Mouse (Mus musculus): Measurements from ENCODE around the gene Sphkap. TPM values are rescaled to one million over a fixed set of nuclear protein-coding genes. Genes with fewer than 3 reads are reported as not detected.

Sphkap gene
- total RNA-seq, 1 experiment, result 0.04 TPM

- Histone ChIP-seq H3K27ac (ENCODE audit: insufficient read depth, low read depth, low read length, poor library complexity, severe bottlenecking) (no peak overlapping the region), H3K9me3 (ENCODE audit: control insufficient read depth, insufficient read depth, low read depth, low read length) (no peaks in the 10 kb centered on the region), H3K9ac (ENCODE audit: insufficient read depth, low read depth, low read length, poor library complexity, severe bottlenecking) (no peak overlapping the region), H3K4me3 (ENCODE audit: insufficient read depth in 1 of 2, low read depth in 1 of 2, low read length in 2 of 2, poor library complexity in 1 of 2, severe bottlenecking in 1 of 2) (no peak overlapping the region), H3K36me3 (ENCODE audit: control insufficient read depth, insufficient read depth, low read length, poor library complexity, severe bottlenecking) (no peaks in the 10 kb centered on the region), H3K4me1 (ENCODE audit: control insufficient read depth in 2 of 2, insufficient read depth in 2 of 2, low read length in 2 of 2, poor library complexity in 1 of 2) (no peaks in the 10 kb centered on the region)
- TF ChIP-seq MAFK (IDR thresholded peaks at IDR 0.05; ENCODE audit: insufficient read depth, low read depth, low read length), result no peak
- no peak for TF ChIP-seq CHD2 (IDR thresholded peaks at IDR 0.05; ENCODE audit: low read depth, low read length)
- no peak for TF ChIP-seq ZNF384 (IDR thresholded peaks at IDR 0.05; ENCODE audit: low read depth, low read length)
- TF ChIP-seq ZC3H11A (IDR thresholded peaks at IDR 0.05; ENCODE audit: borderline replicate concordance, low read depth, low read length), result no peak
- TF ChIP-seq HCFC1 (IDR thresholded peaks at IDR 0.05; ENCODE audit: borderline replicate concordance, insufficient read depth, low read length), result no peak
- DNase-seq (ENCODE audit: low read depth, low spot score), result no peak
- in situ Hi-C loops (cut with MboI; ENCODE audit: low sequenced_read_pairs in 2 of 2, unreplicated experiment in 2 of 2), result no loop called here
Measured at GRCm38 (mm10) chr1:83346453-83346852, 61.5 kb downstream of the Sphkap start.

DNA sequence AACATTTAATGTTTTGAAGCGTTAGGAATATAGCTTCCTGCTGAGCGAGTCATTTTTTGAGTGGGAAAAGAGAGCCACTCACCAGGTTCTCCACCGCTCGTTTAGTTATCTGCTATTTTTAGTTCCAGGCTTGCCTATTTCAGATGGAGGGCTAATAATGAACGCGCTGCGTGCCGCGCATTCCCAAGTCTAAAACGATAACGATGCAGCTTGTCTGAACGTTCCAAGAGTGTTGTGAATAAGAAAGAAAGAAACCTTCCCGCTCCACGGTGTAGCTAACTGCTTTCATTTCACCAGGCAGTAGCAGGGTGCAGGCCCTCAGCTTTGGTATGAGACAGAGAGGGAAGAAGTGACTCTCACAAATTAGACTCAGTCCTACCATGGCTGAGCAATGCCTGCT is 62.4 kb downstream of the Sphkap start:
- Histone ChIP-seq H3K9me3 (ENCODE audit: control insufficient read depth, insufficient read depth, low read depth, low read length) (no peaks in the 10 kb centered on the region), H3K36me3 (ENCODE audit: control insufficient read depth, insufficient read depth, low read length, poor library complexity, severe bottlenecking) (no peaks in the 10 kb centered on the region), H3K27ac (ENCODE audit: insufficient read depth, low read depth, low read length, poor library complexity, severe bottlenecking) (no peak overlapping the region), H3K4me3 (ENCODE audit: insufficient read depth in 1 of 2, low read depth in 1 of 2, low read length in 2 of 2, poor library complexity in 1 of 2, severe bottlenecking in 1 of 2) (no peak overlapping the region), H3K9ac (ENCODE audit: insufficient read depth, low read depth, low read length, poor library complexity, severe bottlenecking) (no peak overlapping the region), H3K4me1 (ENCODE audit: control insufficient read depth in 2 of 2, insufficient read depth in 2 of 2, low read length in 2 of 2, poor library complexity in 1 of 2) (no peaks in the 10 kb centered on the region)
- in situ Hi-C loops (cut with MboI; ENCODE audit: low sequenced_read_pairs in 2 of 2, unreplicated experiment in 2 of 2), result no loop called here
- TF ChIP-seq HCFC1 (IDR thresholded peaks at IDR 0.05; ENCODE audit: borderline replicate concordance, insufficient read depth, low read length) (no peak), ZNF384 (IDR thresholded peaks at IDR 0.05; ENCODE audit: low read depth, low read length) (no peak), MAFK (IDR thresholded peaks at IDR 0.05; ENCODE audit: insufficient read depth, low read depth, low read length) (no peak), CHD2 (IDR thresholded peaks at IDR 0.05; ENCODE audit: low read depth, low read length) (no peak), ZC3H11A (IDR thresholded peaks at IDR 0.05; ENCODE audit: borderline replicate concordance, low read depth, low read length) (no peak)
- no peak for DNase-seq (ENCODE audit: low read depth, low spot score)

DNA sequence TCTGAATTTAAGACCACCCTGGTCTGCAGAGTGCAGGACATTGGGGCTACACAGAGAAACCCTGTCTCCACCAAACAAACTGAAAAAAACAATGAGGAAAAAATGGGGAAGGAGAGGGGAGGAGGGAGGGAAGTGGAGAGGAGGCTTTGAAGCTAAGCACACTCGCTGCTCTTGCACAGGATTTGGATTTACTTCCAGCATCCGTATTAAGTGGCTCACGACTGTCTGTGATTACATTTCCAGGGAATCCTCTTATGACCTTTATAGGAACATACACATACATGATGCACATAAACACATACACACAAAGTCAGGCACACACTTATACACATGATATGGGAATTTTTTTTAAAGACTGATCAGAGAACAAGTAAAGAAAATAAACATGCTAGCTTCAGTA is 62.9 kb downstream of the Sphkap start:
- H3K9me3 ChIP-seq (ENCODE audit: control insufficient read depth, insufficient read depth, low read depth, low read length), result no peaks in the 10 kb centered on the region

GRCm38 (mm10) chr1:83342726-83343250 is 65.2 kb downstream of the Sphkap start:
- DNase-seq (ENCODE audit: low read depth, low spot score), result no peak
- Histone ChIP-seq H3K4me1 (ENCODE audit: control insufficient read depth in 2 of 2, insufficient read depth in 2 of 2, low read length in 2 of 2, poor library complexity in 1 of 2) (no peaks in the 10 kb centered on the region), H3K27ac (ENCODE audit: insufficient read depth, low read depth, low read length, poor library complexity, severe bottlenecking) (no peak overlapping the region), H3K9me3 (ENCODE audit: control insufficient read depth, insufficient read depth, low read depth, low read length) (no peaks in the 10 kb centered on the region), H3K4me3 (ENCODE audit: insufficient read depth in 1 of 2, low read depth in 1 of 2, low read length in 2 of 2, poor library complexity in 1 of 2, severe bottlenecking in 1 of 2) (no peak overlapping the region), H3K9ac (ENCODE audit: insufficient read depth, low read depth, low read length, poor library complexity, severe bottlenecking) (no peak overlapping the region), H3K36me3 (ENCODE audit: control insufficient read depth, insufficient read depth, low read length, poor library complexity, severe bottlenecking) (no peaks in the 10 kb centered on the region)
- in situ Hi-C loops (cut with MboI; ENCODE audit: low sequenced_read_pairs in 2 of 2, unreplicated experiment in 2 of 2), result no loop called here
- TF ChIP-seq CHD2 (IDR thresholded peaks at IDR 0.05; ENCODE audit: low read depth, low read length) (no peak), ZNF384 (IDR thresholded peaks at IDR 0.05; ENCODE audit: low read depth, low read length) (no peak), MAFK (IDR thresholded peaks at IDR 0.05; ENCODE audit: insufficient read depth, low read depth, low read length) (no peak), HCFC1 (IDR thresholded peaks at IDR 0.05; ENCODE audit: borderline replicate concordance, insufficient read depth, low read length) (no peak), ZC3H11A (IDR thresholded peaks at IDR 0.05; ENCODE audit: borderline replicate concordance, low read depth, low read length) (no peak)

More for the DNA sequence above, 62.9 kb downstream of the Sphkap start:
- Histone ChIP-seq H3K36me3 (ENCODE audit: control insufficient read depth, insufficient read depth, low read length, poor library complexity, severe bottlenecking) (no peaks in the 10 kb centered on the region), H3K9ac (ENCODE audit: insufficient read depth, low read depth, low read length, poor library complexity, severe bottlenecking) (no peak overlapping the region), H3K27ac (ENCODE audit: insufficient read depth, low read depth, low read length, poor library complexity, severe bottlenecking) (no peak overlapping the region), H3K4me1 (ENCODE audit: control insufficient read depth in 2 of 2, insufficient read depth in 2 of 2, low read length in 2 of 2, poor library complexity in 1 of 2) (no peaks in the 10 kb centered on the region), H3K4me3 (ENCODE audit: insufficient read depth in 1 of 2, low read depth in 1 of 2, low read length in 2 of 2, poor library complexity in 1 of 2, severe bottlenecking in 1 of 2) (no peak overlapping the region)
- TF ChIP-seq ZNF384 (IDR thresholded peaks at IDR 0.05; ENCODE audit: low read depth, low read length) (no peak), HCFC1 (IDR thresholded peaks at IDR 0.05; ENCODE audit: borderline replicate concordance, insufficient read depth, low read length) (no peak), ZC3H11A (IDR thresholded peaks at IDR 0.05; ENCODE audit: borderline replicate concordance, low read depth, low read length) (no peak), MAFK (IDR thresholded peaks at IDR 0.05; ENCODE audit: insufficient read depth, low read depth, low read length) (no peak), CHD2 (IDR thresholded peaks at IDR 0.05; ENCODE audit: low read depth, low read length) (no peak)
- in situ Hi-C loops (cut with MboI; ENCODE audit: low sequenced_read_pairs in 2 of 2, unreplicated experiment in 2 of 2), result no loop called here
- no peak for DNase-seq (ENCODE audit: low read depth, low spot score)

- H3K4me3 ChIP-seq (ENCODE audit: insufficient read depth in 1 of 2, low read depth in 1 of 2, low read length in 2 of 2, poor library complexity in 1 of 2, severe bottlenecking in 1 of 2), result no peak overlapping the region
- no peak overlapping the region for H3K9ac ChIP-seq (ENCODE audit: insufficient read depth, low read depth, low read length, poor library complexity, severe bottlenecking)
- no peaks in the 10 kb centered on the region for H3K9me3 ChIP-seq (ENCODE audit: control insufficient read depth, insufficient read depth, low read depth, low read length)
- TF ChIP-seq HCFC1 (IDR thresholded peaks at IDR 0.05; ENCODE audit: borderline replicate concordance, insufficient read depth, low read length), result no peak
- TF ChIP-seq ZNF384 (IDR thresholded peaks at IDR 0.05; ENCODE audit: low read depth, low read length), result no peak
- no peak for TF ChIP-seq ZC3H11A (IDR thresholded peaks at IDR 0.05; ENCODE audit: borderline replicate concordance, low read depth, low read length)
- no peak for TF ChIP-seq CHD2 (IDR thresholded peaks at IDR 0.05; ENCODE audit: low read depth, low read length)
- no peak for TF ChIP-seq MAFK (IDR thresholded peaks at IDR 0.05; ENCODE audit: insufficient read depth, low read depth, low read length)
- no peaks in the 10 kb centered on the region for H3K36me3 ChIP-seq (ENCODE audit: control insufficient read depth, insufficient read depth, low read length, poor library complexity, severe bottlenecking)
- in situ Hi-C loops (cut with MboI; ENCODE audit: low sequenced_read_pairs in 2 of 2, unreplicated experiment in 2 of 2), result no loop called here
- H3K4me1 ChIP-seq (ENCODE audit: control insufficient read depth in 2 of 2, insufficient read depth in 2 of 2, low read length in 2 of 2, poor library complexity in 1 of 2), result no peaks in the 10 kb centered on the region
- H3K27ac ChIP-seq (ENCODE audit: insufficient read depth, low read depth, low read length, poor library complexity, severe bottlenecking), result no peak overlapping the region
- DNase-seq (ENCODE audit: low read depth, low spot score), result no peak
Measured at GRCm38 (mm10) chr1:83339358-83339757, 68.6 kb downstream of the Sphkap start.

Measured in ES-E14 (cell line).